Mouse (Mus musculus): ENCODE measurements around the gene Zfp784.

- TF ChIP-seq POLR2A (IDR thresholded peaks at IDR 0.05; ENCODE audit: control insufficient read depth, low read depth, low read length) (no peak), CTCF (IDR thresholded peaks at IDR 0.05; ENCODE audit: control insufficient read depth, insufficient read depth, insufficient replicate concordance, low read depth, low read length) (no peak)
Measured at GRCm38 (mm10) chr7:5081241-5081640, 43.0 kb upstream of the Zfp784 start.

All from testis, adult 2 months (tissue).